Mouse (Mus musculus) heart, adult 11 months (tissue): ENCODE data around the gene Slc7a12.

Experiments used
- DNase-seq: peaks from one replicate; pipeline ENCODE4 v3.0.0; 2022

Gene Slc7a12

DNA sequence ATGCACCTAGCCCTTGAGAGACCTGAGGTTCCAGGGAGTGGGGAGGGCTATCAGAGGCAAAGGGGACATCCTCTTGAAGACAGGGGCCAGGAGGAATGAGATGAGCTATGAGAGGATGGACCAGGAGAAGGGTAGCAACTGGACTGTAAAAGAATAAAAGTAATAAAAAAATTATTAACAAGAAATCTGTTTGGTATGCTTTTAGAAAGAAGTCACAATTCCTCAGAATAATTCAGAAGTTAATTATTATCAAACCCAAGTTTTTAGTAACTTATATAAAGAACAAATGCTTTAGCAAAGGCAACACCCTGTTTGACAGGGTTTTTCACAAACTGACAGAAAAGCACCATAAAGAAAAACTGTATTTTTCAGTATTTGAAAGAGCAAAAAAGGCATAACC is at the start of gene Slc7a12:
Slc7a12 (plus strand) TSS at position 301 of the 400 bp plus-strand sequence.
- no peak for DNase-seq

DNA sequence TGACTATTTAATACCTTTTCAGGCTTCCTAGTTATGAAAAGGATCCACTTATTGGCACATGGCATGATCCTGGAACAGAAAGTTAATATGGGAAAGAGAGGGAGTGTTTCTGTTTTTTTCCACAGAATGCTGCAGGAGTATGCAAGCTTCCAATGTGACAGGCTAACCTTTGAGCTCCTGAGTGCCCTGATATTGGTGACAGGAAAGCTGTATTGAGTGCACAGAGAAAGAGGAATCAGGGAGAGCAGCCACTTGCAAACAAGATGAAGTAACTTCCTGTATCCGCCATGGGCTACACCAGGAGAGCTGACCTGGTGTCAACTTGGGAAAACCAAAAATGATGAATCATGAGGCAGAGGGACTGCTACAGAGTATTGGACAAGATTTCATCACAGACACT is 48.1 kb upstream of the Slc7a12 start:
- DNase-seq: peak; percentile 58

DNA sequence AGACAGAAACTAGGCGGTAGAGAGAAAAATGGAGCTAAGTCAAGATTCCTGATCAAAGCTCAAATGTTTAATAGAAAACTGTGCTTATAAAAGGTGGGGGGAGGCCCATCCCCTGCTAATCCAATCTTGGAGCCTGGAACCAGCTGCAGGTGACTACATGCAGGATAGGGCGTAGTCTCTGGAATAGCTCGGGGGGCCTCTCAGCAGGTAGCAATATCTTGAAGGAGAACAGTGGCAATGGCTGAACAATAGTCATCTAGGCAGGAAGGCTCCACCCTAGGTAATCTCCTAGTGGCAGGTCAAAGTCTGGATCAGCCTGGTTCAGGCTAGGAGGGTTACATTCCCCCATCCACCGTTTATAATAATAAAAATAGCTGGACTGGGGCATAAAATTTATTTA is 34.5 kb upstream of the Slc7a12 start:
- peak; percentile 60 for DNase-seq

DNA sequence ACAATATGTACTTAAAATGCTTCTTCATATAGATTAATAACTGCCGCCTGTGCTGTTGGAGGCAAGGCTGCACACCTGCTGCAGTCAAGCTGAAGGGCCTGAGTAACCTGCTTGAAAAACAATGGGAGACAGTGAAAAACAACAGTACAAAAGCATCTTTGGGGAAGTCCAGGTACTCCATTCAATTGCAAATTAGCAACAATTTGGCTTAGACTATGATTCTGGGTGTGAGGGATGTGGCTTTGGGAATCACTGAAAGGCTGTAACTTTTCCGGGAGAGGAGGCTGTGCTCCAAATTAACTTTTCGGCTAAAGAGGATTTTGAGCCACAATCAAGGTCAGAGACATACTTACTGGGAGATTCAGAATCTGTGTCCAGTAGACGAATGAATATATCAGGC is 33.8 kb upstream of the Slc7a12 start:
- DNase-seq: peak; percentile 36
